Mouse (Mus musculus) right cerebral cortex, postnatal 25 days (tissue): ENCODE results near the gene Olfr74.
"Not testable (repeated sequence)": the region's sequence is repeated elsewhere in the genome, so short reads cannot be mapped to it uniquely, and the experiment has no call there.

ENCODE experiments used
- DNase-seq: peaks from one replicate; pipeline ENCODE4 v3.0.0; 2022

Olfr74 gene

GRCm38 (mm10) chr2:87974563-87974962 lies at the start of gene Olfr74:
TSS of gene Olfr74 (minus strand) at chr2:87974663.
- no peak for DNase-seq

- not testable (repeated sequence) for DNase-seq
Measured at GRCm38 (mm10) chr2:88022474-88022873, 48.0 kb upstream of the Olfr74 start, which contains the start of gene Olfr1161. TSS of gene Olfr1161 (plus strand) at chr2:88022774.

- DNase-seq = no peak
Measured at GRCm38 (mm10) chr2:88007515-88008318, 33.3 kb upstream of the Olfr74 start, which contains the start of gene Olfr1160. TSS of gene Olfr1160 (minus strand) at chr2:88008268.

GRCm38 (mm10) chr2:87989813-87990212 lies 15.3 kb upstream of the Olfr74 start, which contains the start of gene Olfr1158:
TSS of gene Olfr1158 (plus strand) at chr2:87990113.
- no peak for DNase-seq

- DNase-seq = no peak
Measured at GRCm38 (mm10) chr2:87968199-87968598, 6.3 kb downstream of the Olfr74 start, which contains the start of gene Olfr1157. TSS of gene Olfr1157 (minus strand) at chr2:87968299.

GRCm38 (mm10) chr2:87953000-87953399 lies 21.5 kb downstream of the Olfr74 start, which contains the start of gene Olfr1156:
TSS of gene Olfr1156 (minus strand) at chr2:87953100.
- DNase-seq = no peak

GRCm38 (mm10) chr2:87945037-87945436 lies 29.4 kb downstream of the Olfr74 start, which contains the start of gene Olfr1155:
TSS of gene Olfr1155 (minus strand) at chr2:87945137.
- DNase-seq = no peak
